Comparison of ENCODE assay signal across 11 mouse cellular contexts in genomic region chr19:9922228-9922627, GRCm38 (mm10). TPM values are rescaled to one million over a fixed set of nuclear protein-coding genes. Genes with fewer than 3 reads are reported as not detected.
DNase-seq lines count a peak whose midpoint lies in the region; TF ChIP-seq lines count a peak whose summit lies in the region.
"Had no signal": no experiment of that assay in that cellular context is flagged by ENCODE, and none has a peak within 500 bp of the region (broad histone marks: within the 10 kb centered on the region; RNA-seq: fewer than 3 reads in every experiment).

No protein-coding gene starts in this region.

- peak overlapping the region; percentile 55; the same call in 1 of the 2 replicates for H3K27ac ChIP-seq in gastrocnemius, adult 2 months
- no peak overlapping the region for H3K27ac ChIP-seq in cerebellum, adult 2 months (ENCODE audit: insufficient read depth, low read length)

- H3K4me3 ChIP-seq in gastrocnemius, adult 2 months: no peak overlapping the region
- no peak overlapping the region for H3K4me3 ChIP-seq in cerebellum, adult 2 months (replicated peaks; ENCODE audit: insufficient read depth, low read depth, low read length)
- H3K4me3 ChIP-seq: megakaryocyte, embryonic 14.5 days had no signal

- no peak for DNase-seq in gastrocnemius, adult 2 months
- DNase-seq in gastrocnemius, postnatal 14 days: no peak
- DNase-seq in adipocyte (ENCODE audit: low spot score): peak; percentile 52
- peak; percentile 37 to 40 for DNase-seq in frontal cortex, postnatal 14 days (ENCODE audit: low spot score in 2 of 2)
- DNase-seq in left cerebral cortex, postnatal 36 days (ENCODE audit: low spot score in 2 of 2): peak; percentile 52 to 55
- DNase-seq in cerebellum, adult 2 months: no peak
- no peak for DNase-seq in cerebellum, adult 11-12 months
- no peak for DNase-seq in gastrocnemius, postnatal 4 days (ENCODE audit: low spot score in 2 of 2)
- DNase-seq: adrenal gland, postnatal 25 days; kidney, postnatal 14 days had no signal

- no peak for TF ChIP-seq CTCF in gastrocnemius, adult 2 months (IDR thresholded peaks at IDR 0.05)
- TF ChIP-seq CTCF in cerebellum, adult 2 months (IDR thresholded peaks at IDR 0.05; ENCODE audit: borderline replicate concordance, insufficient read depth, low read depth, low read length): no peak

- 7% methylated on average over 2 of the region's 2 CpGs for WGBS in cerebellum, adult 2 months

- H3K4me1 ChIP-seq in cerebellum, adult 2 months (ENCODE audit: control insufficient read depth, insufficient read depth, low read length): no peaks in the 10 kb centered on the region

- no peak for TF ChIP-seq POLR2A in cerebellum, adult 2 months (IDR thresholded peaks at IDR 0.05; ENCODE audit: borderline replicate concordance, insufficient read depth, low read length)

- intact Hi-C loops in gastrocnemius, adult 2 months (cut with DNase I): no loop called here
- intact Hi-C loops in gastrocnemius, postnatal 14 days (cut with DNase I; ENCODE audit: low total_unique reads): loop anchor here (10.0 kb wide), 1 partner anchor 273 kb away; no protein-coding TSS in a partner anchor
- intact Hi-C loops in left cerebral cortex, postnatal 36 days (cut with DNase I): no loop called here

- H3K27me3 ChIP-seq in cerebellum, adult 2 months (ENCODE audit: control insufficient read depth, insufficient read depth, low read length): no peaks in the 10 kb centered on the region

RNA-seq across cellular contexts. Expression of gene Incenp, which starts 22.9 kb away (rescaled TPM):
- 1 to 10 TPM; 2.1 to 2.7 TPM for total RNA-seq in gastrocnemius, adult 2 months (2021)
- total RNA-seq in gastrocnemius, postnatal 14 days (2021): 1 to 10 TPM; 8.3 to 9.1 TPM
- 10 to 100 TPM; 24.7 to 30.7 TPM for total RNA-seq in left cerebral cortex, postnatal 36 days (2021)
- 16.3 and 16.7 TPM in 2 replicates for polyA plus RNA-seq in cerebellum, adult 2 months (2012; rRNA removed)
- total RNA-seq in gastrocnemius, postnatal 4 days (2021): 10 to 100 TPM; 39.3 TPM

RNA-seq across cellular contexts. Expression of gene Fth1, which starts 58.2 kb away (rescaled TPM):
- total RNA-seq in gastrocnemius, adult 2 months (2021): 1,000 to 10,000 TPM; 2,168 to 2,432 TPM
- total RNA-seq in gastrocnemius, postnatal 14 days (2021): 1,000 to 10,000 TPM; 2,162 to 2,185 TPM
- total RNA-seq in left cerebral cortex, postnatal 36 days (2021): 1,000 to 10,000 TPM; 2,116 to 2,547 TPM
- 4,588 and 5,845 TPM in 2 replicates for polyA plus RNA-seq in cerebellum, adult 2 months (2012; rRNA removed)
- 1,000 to 10,000 TPM; 1,831 to 1,888 TPM for total RNA-seq in gastrocnemius, postnatal 4 days (2021)

Comparison
In these comparisons a context has a peak if more than half of its experiments do, and no peak if none do; other contexts are left out.
1. DNase-seq: peak in adipocyte (single experiment), frontal cortex, postnatal 14 days (2 of 2) and left cerebral cortex, postnatal 36 days (2 of 2); none in gastrocnemius, adult 2 months (single experiment), gastrocnemius, postnatal 14 days (single experiment), cerebellum, adult 2 months (0 of 2), cerebellum, adult 11-12 months (single experiment) and gastrocnemius, postnatal 4 days (0 of 2).